Mouse (Mus musculus): ENCODE measurements around the gene Rnf126. TPM values are rescaled to one million over a fixed set of nuclear protein-coding genes. Genes with fewer than 3 reads are reported as not detected.

Gene Rnf126
- total RNA-seq, 2 experiments from 2014 or later = 84.9 to 87.3 TPM

Other genes starting within 250 kb of the Rnf126 start
- 1 to 10 TPM; 5.8 to 6.7 TPM for gene Plpp2, start 233.2 kb downstream of the Rnf126 start, total RNA-seq (2021)
- gene Mier2, start 211.8 kb downstream of the Rnf126 start, total RNA-seq (2021) = 10 to 100 TPM; 54.6 to 61.8 TPM
- under 1 TPM in 1 of 2 experiments, not detected in 1; 0.79 TPM for gene Theg, start 179.6 kb downstream of the Rnf126 start, total RNA-seq (2021)
- 10 to 100 TPM; 11.7 to 17.0 TPM for gene C2cd4c, start 152.9 kb downstream of the Rnf126 start, total RNA-seq (2021)
- 10 to 100 TPM; 41.5 to 43.4 TPM for gene Shc2, start 129.0 kb downstream of the Rnf126 start, total RNA-seq (2021)
- gene Odf3l2, start 121.2 kb downstream of the Rnf126 start, total RNA-seq (2021) = under 1 TPM in 1 of 2 experiments, not detected in 1; 0.59 TPM
- not detected for gene Madcam1, start 102.4 kb downstream of the Rnf126 start, total RNA-seq (2021)
- 10 to 100 TPM; 64.4 to 68.5 TPM for gene Tpgs1, start 97.6 kb downstream of the Rnf126 start, total RNA-seq (2021)
- gene Cdc34, start 84.8 kb downstream of the Rnf126 start, total RNA-seq (2021) = 10 to 100 TPM; 65.4 to 74.2 TPM
- 1 to 10 TPM; 3.3 to 3.6 TPM for gene Gzmm, start 77.9 kb downstream of the Rnf126 start, total RNA-seq (2021)
- gene Bsg, start 62.5 kb downstream of the Rnf126 start, total RNA-seq (2021) = 100 to 1,000 TPM; 554 to 566 TPM
- gene Hcn2, start 50.3 kb downstream of the Rnf126 start, total RNA-seq (2021) = 100 to 1,000 TPM; 134 TPM
- gene Polrmt, start 20.4 kb downstream of the Rnf126 start, total RNA-seq (2021) = 10 to 100 TPM; 42.4 to 51.3 TPM
- 1 to 10 TPM; 1.5 to 2.2 TPM for gene Fgf22, start 11.9 kb downstream of the Rnf126 start, total RNA-seq (2021)
- gene Fstl3, start 10.3 kb upstream of the Rnf126 start, total RNA-seq (2021) = 1 to 10 TPM; 1.8 to 2.5 TPM
- under 1 TPM; 0.61 to 0.89 TPM for gene Prss57, start 24.0 kb upstream of the Rnf126 start, total RNA-seq (2021)
- 100 to 1,000 TPM; 293 to 314 TPM for gene Palm, start 26.6 kb upstream of the Rnf126 start, total RNA-seq (2021)
- 1 to 10 TPM in 1 of 2 experiments, under 1 TPM in 1; 0.54 to 1.3 TPM for gene Misp, start 54.0 kb upstream of the Rnf126 start, total RNA-seq (2021)
- gene Ptbp1, start 87.5 kb upstream of the Rnf126 start, total RNA-seq (2021) = 10 to 100 TPM; 48.8 to 58.4 TPM
- gene Prtn3, start 107.5 kb upstream of the Rnf126 start, total RNA-seq (2021) = 1 to 10 TPM in 1 of 2 experiments, under 1 TPM in 1; 0.94 to 2.0 TPM
- 10 to 100 TPM; 30.6 to 34.4 TPM for gene Plppr3, start 107.7 kb upstream of the Rnf126 start, total RNA-seq (2021)
- gene Elane, start 119.3 kb upstream of the Rnf126 start, total RNA-seq (2021) = not detected
- not detected for gene Cfd, start 123.9 kb upstream of the Rnf126 start, total RNA-seq (2021)
- 10 to 100 TPM; 53.8 to 55.2 TPM for gene Med16, start 142.0 kb upstream of the Rnf126 start, total RNA-seq (2021)
- gene Gm26602, start 143.9 kb upstream of the Rnf126 start, total RNA-seq (2021) = not detected
- gene Kiss1r, start 150.0 kb upstream of the Rnf126 start, total RNA-seq (2021) = 1 to 10 TPM; 6.7 to 7.8 TPM
- 100 to 1,000 TPM; 366 to 401 TPM for gene R3hdm4, start 154.3 kb upstream of the Rnf126 start, total RNA-seq (2021)
- 1 to 10 TPM; 5.5 to 5.8 TPM for gene Arid3a, start 160.1 kb upstream of the Rnf126 start, total RNA-seq (2021)
- gene Wdr18, start 193.2 kb upstream of the Rnf126 start, total RNA-seq (2021) = 10 to 100 TPM; 40.3 to 42.1 TPM
- gene Grin3b, start 203.8 kb upstream of the Rnf126 start, total RNA-seq (2021) = under 1 TPM in 1 of 2 experiments, not detected in 1; 0.15 TPM
- gene Tmem259, start 217.4 kb upstream of the Rnf126 start, total RNA-seq (2021) = 100 to 1,000 TPM; 118 to 123 TPM
- 1 to 10 TPM; 3.6 to 5.2 TPM for gene Cnn2, start 221.6 kb upstream of the Rnf126 start, total RNA-seq (2021)
- gene Abca7, start 229.5 kb upstream of the Rnf126 start, total RNA-seq (2021) = 10 to 100 TPM; 10.2 to 12.0 TPM
- gene Arhgap45, start 249.7 kb upstream of the Rnf126 start, total RNA-seq (2021) = 1 to 10 TPM; 4.1 to 4.2 TPM